Mouse (Mus musculus): ENCODE results near the gene Kcnma1.

Kcnma1 gene

DNA sequence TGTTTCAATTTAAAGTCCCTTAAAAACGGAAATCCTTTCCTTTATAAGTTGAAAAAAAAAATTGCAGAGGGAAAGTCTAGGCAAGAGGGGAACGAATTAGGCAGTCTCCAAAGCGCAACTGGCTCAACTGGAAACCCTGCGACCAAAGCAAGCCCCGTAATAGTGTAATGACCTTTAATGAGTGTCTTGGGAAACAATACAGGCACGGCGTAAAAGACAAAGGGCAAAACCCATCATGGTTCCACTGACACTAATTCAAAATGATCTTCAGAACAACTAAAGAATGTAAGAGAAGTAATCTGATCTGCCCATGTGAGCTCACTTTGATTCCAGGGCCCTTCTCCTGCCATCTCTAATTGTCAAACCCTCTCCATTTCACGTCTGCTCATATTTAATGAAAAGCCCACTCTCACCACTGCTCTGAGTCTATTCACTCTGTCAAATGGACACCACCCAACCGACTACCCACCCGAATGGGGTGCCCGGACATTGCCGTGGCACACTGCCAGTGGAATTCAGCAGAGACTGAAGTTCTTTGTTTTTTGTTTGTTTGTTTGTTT lies 591.7 kb downstream of the Kcnma1 start:
- DNase-seq, result no peak

DNA sequence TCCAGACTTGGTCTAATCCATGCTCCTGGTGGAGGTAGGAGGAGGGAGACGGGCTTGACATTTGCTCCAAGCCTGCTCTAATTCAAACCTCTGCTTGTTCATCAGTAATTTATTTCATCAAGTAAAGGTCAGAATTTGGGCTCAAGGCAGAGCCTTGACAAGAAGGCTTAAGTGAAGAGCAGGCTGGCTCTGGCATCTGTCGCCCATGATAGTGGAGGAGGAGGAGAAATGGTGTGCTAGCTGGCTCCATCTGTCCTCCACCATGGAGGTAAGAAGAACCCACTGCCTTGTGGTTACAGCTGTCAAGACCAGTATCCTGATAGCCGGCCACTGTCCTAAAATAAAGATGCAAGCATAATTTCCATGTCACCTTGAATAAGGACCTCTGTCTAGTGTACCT lies 595.3 kb downstream of the Kcnma1 start:
- DNase-seq, result no peak

DNA sequence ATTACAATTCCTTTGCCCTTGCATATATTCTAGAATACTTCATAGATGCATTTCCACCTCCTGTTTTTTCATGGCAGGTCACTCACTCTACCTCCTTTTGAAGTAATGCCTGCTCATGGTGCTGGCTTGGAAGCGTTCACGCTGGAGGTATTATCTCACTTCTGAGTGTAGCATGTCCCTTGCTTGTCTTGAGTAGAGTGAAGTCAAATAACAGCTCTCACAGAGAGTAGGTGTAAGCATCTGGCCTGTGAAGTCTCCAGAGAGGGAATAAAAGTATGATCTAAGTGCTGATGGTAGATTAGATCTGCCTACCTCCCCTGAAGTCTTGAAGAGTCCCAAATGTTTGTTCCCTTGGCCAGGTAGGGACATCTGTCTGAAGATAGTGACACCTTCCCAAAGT lies 607.2 kb downstream of the Kcnma1 start:
- no peak for DNase-seq

DNA sequence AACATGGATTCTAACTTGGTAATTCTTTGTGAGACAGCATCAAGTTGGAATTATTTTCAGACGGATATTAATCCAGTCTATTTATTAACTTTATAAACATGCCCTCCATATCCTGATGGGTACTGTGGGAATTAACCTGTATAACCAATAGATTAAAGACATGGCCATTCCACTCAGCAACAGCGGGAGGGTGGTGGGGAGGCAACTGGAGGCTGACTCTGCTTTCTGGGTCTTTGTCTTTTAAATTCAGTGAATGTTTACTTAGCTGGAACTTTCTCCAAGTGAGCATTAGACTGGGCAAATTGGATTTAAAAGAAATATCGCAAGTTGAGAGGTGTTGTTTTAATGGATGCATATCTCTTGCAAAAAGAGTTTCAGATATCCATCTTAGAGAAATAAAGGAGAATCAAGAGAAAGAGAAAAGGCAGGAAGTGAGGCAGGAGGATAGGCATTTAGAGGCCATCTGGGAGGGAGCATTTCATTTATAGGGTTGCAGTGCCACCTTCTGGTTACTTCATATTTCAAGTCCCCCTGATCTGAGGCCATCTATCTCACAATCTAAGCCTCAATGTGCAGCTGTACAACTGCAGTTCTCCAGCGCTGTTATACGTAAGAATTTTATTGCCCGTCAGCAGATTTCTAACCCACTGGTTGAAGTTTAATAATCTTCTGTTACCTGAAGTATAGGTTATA lies 613.4 kb downstream of the Kcnma1 start:
- DNase-seq, result peak; percentile 32 to 61

DNA sequence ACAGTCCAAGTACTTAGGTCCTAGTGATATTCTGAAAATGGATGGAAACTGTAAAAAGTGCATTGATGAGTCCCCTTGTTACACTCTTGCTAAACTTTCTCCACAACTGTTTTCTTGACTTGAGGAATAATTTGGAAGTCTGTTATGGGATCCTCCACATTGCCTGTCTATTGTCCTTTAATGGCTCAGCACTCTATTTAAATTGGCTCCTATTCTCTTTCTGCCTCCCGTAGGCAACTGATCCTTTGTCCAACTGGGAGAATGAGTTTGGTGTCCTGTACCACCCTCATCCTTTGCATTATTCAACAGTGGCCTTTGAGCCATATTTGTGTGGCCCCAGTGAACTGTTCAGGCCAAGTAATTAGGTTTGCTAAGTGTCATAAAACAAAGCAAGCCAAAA lies 616.6 kb downstream of the Kcnma1 start:
- DNase-seq, result no peak

DNA sequence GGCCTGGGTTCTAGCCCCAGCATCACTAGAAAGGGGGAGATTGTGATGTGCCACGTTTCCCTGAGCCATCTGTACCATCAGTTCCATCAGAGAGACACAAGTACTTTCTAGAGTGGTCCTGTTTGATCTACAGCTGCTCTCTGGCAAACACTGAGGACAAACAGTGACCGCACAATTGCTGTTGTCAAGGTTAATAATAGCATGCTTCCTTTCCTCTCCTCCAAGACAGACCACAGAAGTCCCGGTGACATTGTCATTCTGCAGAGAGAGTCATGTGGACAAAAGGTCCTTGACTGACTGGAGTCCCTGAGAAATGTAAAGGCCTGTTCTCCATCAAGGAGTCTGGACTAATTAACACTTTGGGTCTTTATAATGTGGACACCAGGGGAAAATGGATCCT lies 622.7 kb downstream of the Kcnma1 start:
- DNase-seq, result no peak

DNA sequence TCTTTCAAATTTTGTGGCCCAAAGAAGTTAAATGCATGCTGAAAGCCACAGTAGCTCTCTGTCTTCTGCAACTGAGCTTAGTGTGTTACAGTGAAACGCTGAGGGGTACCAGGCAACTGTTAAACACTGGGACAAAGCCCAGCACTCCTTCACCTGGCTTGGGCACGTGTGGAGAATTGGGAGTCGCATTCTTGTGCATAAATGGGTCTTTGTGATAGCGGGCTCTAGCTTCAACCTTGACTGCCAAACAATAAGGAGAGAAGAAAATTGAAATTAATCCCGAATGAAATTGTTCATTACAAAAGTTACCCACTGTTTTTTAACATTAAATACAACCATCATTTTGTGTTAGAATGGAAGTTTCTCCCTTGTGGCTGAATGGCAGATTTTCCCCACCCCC lies 623.5 kb downstream of the Kcnma1 start:
- DNase-seq, result no peak

DNA sequence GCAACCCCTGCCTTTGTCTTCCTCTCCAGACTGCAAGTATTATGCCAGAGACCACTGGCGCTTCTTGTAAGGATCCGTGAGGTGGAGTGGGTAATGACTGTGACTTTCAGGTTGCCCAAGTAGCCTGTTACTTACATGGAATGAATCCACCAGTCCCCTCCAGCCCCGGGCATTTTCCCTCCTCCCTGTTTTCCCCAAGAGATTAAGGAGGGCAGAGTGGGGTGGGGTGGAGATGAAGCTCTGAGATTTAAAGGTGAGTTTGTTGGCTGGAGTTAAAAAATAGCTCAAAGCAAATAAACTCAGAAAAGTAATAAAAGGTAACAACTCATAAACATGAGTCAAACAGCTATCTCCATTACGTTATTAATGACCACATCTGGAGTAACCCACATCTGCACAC lies 624.1 kb downstream of the Kcnma1 start:
- no peak for DNase-seq

DNA sequence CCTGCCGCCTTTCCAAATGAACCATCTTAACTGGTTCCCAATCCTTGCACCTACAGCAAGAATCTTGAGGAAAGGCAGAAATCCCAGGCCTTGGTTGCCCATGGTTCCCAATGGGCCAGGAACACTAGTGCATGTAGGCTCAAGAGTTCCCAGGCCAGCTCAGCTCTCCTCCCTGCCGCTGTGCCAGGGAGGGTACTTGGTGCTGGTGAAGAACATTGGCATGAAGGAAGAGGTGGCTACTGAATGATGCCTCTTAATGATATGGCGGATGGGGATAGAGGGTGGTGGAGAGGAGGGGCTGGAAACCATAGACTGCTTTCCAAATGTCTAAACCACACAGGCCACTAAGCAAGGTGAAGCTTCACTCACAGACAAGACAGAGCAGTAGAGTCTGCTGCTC lies 627.5 kb downstream of the Kcnma1 start:
- no peak for DNase-seq

DNA sequence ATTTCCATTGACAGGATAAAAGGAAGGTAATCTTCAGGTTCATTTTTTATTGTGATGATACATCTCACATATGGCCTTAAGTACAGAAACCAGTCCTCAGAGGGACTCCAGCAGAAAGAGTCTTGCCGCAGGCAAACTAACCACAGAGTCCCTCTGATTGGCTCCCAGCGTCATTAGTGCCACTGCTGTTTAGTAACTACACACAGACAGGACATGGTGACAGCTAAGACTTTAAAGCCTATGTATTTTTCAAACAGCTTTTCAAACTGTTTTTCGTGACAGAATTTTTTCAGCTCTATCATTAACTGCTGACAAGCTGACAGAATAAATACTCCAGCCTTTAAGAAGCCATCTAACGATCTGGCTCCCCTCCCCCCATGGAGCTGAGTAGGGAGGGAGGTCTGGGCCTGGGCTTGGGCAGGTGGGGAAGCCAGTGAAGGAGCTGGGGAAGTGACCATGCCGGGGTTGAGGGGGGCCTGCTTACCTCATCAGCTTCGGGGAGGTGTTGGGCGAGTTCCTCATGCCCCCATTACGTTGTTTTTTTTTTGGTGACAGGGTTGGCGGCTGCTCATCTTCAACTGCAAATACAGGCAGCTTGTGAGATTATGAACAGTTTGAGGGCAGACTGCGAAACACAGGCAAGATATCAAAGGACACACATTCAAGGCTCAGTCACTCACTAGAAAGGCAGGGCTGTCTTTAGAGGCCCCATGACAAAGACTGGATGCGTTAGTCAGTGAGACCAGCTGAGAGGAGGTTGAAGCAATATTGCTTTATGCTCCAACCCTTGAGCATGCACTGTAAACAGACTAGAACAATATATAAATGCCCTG lies 628.3 kb downstream of the Kcnma1 start:
- DNase-seq, result peak in 1 of 2 experiments; percentile 34

DNA sequence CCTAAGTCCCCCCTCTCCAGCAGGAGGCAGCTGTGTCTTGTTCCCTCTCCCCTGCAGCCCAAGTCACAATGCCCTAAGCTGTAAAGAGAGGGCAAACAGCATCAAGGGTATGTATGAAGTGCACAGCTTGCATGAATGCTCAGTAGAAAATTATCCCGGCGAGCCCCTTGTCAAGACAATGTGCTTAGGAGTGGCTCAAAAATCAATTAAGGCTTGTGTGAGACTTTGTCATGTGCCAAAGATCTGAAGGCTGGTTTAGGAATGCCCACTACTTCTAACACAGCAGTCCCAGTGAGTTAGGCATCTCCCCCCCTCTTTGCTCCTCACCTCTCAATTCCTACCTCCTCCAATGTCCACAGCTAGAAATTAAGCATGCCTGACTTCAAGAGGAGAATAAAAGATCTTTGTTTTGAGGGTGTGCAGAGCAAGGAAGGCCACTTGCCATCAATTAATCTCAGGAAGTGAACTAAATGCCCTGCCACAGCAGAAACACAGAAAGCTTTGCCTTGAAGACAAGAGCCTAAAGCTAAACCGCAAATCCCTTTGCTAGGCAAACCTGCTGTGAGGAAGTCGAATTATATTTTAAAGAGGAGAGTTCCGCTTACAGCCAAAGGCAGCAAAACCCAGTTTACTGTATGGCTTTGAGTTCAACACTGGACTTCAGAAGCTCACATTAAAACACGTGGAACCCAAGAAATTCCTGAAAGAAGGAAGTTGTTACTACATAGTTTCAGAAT lies 635.8 kb downstream of the Kcnma1 start:
- DNase-seq, result no peak

DNA sequence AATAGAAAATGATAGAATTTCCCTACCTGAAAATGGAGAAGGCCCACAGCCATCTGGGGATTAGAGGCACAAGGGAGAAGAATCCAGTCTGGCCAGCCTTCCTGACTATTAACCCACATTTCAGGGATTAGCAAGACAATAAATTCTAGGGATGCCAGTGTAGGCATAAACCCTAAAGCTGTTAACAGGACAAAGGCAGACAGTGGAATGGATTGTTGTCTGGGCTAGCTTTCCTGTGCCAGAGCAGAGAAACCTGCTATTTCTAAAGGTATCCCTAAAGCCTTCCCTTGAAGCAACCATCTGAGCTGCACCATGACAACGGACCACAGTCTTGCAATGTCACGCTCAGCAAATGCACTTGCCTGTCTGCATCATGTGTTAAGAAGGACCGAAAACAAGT lies 642.3 kb downstream of the Kcnma1 start:
- no peak for DNase-seq

DNA sequence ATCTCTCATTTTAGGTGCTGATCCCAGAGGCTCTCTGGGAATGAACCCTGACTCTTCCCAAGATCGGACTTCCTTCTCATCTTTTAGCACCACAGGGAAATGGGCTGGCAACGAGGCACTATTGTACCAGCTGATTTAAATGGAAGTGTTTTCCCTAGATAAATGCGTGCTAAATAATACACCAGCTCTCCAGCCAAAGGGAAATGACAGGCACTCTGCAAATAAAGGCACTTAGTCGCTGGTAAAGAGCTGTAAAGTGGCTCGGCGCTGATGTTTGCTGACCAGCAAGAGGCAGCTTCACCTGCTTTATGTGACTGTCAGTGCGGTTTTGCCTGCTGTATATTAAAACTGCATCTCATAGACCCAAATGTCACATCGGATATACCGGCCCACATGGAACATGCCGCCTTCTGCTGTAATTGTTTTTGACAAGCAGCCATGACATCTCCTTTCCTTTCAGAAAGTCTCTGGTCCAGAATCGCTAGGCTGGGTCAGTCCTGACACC lies 653.7 kb downstream of the Kcnma1 start:
- DNase-seq, result no peak

DNA sequence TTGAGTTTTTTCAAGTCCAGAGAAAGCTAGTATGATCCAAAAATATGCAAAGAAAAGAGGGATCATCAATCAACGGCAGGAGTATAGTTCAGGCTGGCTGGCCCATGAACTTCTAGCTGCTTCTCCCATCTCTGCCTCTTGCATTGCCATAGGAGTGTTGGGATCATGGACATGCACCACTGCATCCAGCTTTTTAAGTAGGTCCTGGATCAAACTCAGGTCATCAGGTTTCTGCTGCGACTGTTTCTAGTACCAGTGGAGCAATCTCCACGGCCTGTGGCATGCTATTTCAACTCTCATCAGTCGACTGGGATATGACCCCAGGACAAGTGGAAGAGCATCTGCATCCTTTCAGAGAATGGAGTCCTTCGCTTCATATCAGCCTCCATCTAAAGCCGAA lies 655.5 kb downstream of the Kcnma1 start:
- no peak for DNase-seq

DNA sequence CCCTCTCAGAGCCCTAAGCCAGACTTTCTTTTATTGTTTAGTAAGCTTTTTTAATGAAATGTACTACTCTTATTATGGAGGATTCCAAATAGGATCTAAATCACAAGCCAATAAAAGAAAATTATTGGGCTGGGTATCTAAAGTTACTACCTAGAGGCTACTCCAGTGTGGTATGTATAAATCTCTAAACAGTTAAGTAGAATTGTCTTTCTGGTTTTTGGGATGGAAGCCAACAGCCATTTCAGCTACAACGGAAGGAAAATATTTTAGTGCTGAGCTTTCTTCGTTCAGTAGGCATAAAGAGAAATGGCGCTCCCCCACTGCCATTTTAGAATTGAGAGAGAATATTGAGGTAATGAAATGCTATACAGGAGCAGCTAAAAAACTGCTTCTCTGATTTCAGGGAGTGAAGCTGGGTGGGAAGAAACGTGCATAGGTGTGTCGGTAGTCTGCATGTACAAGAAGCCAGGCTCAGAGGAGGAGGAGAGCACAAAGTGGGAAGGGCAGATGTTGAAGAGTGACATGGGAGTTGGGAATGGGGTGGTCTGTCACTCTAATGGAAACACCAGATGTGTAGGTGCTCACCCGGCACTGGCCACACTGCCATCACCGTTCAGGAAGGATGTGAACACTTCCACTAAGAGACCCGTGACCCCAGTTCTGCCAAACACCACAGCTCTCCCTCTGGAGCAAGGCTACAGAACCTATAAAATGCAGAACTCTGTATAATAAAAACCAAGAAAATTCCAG lies 656.6 kb downstream of the Kcnma1 start:
- DNase-seq, result no peak

DNA sequence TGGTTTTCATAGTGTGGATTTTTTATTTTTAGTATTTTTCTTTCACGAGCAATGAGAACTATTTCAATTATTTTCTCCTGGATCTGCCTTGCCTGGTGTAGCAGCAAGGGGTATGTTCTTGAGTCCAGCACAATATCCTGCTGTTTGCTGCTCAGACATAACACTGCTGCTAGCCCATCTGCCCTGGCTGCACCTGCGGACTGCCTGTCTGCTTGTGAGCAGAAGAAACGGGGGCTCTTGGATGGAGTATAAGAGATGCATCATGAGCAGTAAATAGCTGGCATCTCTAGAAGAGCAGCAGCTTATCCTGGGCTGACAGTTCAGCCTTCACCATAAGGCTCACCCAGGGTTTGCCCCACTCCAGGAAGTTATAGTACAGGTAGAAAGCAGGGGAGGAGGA lies 687.5 kb downstream of the Kcnma1 start:
- no peak for DNase-seq

DNA sequence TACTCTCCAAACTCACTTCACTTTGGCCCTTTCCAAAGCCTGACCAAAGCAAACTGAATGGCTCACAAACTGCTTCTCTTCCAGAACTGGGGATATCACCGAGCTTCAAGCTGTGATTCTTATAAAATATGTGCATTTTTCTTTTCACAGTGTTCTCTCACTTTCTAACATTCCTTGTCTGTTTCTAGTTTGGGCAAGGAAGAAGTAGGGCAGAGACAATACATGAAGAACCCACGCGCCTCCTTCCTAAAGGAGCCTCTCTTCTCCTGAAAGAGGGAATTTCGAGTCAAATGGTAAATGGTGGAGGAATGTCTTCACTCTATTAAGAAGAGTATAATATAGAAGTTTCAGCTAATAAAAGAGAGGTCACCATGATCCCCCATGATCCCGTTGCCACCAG lies 709.0 kb downstream of the Kcnma1 start:
- no peak for DNase-seq

DNA sequence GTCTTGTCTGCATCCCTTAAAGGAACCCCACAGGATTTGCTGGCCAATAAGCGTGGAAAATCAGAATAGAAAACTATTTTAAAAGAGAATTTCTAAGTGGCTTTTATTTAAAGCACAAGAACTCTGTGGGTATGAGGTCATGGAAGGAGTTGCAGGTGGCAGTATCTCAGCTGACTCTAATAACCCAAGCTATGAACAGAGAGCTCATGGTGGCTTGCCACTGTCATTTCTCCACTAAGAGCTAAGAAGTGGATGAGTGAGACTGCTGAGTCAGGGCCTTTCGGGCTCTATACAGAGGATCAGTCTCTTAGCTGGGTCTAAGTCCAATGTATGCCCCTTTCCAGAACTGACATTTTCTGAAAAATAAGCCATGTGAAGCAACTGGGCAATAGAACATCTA lies 713.8 kb downstream of the Kcnma1 start:
- DNase-seq, result no peak

DNA sequence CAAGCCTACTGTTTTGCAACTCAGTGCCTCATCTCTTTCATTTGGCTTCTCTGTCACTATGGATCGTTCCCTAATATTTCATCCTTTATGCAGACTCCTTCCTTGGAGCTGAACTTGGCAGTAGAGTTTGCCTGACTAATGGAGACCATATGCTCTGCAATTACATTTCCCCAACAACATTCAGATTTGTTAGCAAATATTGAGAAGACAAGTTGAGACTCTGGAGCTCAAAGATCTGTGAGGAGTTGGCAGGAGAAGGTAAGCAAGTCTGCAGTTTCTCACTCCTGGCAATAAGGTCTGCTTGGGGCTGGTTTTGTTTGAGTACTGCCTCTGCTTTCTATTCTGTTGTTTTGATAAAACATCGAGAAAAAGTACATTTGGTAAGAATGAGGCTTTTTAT lies 723.7 kb downstream of the Kcnma1 start:
- DNase-seq, result no peak

DNA sequence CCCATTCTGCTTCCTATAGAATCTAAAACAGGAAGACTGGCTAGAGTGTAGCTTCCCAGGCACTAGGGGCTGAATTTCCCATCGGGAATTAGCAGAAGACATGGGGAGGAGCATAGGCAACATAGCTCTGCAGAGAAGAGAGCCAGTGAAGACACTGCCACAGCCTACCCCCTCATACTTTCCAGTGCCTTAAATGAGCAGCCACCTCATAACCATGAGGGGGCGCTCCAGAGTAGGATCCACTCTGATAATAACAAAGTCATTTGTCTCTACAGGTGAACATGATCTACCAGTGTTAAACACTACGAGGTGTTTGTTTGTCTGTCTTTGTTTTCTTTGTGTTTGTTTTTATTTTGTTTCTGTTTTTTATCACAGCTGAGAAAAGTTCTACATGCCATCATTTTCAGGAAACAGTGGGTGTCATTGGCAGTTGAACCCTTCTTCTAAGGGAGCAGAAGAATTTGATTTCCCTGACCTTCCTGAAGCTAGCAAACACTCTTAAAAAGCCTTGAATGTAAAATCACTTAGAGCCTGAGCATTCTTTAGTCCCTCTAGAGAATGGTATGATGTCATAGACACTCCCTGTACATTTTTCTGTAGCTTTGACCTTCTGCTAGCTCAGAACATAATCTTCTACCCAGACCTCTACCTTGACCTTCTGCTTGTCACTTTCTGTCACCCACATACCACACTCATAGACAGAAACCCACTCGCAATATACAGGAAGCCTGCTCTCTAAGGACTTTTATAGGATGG lies 747.6 kb downstream of the Kcnma1 start:
- peak in 1 of 2 experiments; percentile 6 for DNase-seq

DNA sequence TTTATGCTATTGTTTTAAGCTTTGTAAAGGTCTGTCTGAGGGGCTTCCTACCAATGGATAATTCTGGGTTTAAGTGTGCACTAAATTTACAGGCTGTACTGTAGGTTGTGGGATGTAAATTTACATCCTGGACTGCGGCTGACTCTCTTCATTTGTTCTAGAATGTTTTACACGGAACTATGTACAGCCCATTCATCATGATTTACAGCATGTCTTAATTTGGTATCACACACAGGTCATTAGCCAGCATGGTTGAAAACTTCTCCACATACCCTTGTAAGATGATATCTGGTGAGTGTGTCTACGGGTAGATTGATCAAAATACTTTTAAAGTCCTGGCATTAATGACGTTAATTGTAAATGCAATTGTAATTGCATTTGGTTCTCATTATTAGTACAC lies 761.1 kb downstream of the Kcnma1 start:
- no peak for DNase-seq

DNA sequence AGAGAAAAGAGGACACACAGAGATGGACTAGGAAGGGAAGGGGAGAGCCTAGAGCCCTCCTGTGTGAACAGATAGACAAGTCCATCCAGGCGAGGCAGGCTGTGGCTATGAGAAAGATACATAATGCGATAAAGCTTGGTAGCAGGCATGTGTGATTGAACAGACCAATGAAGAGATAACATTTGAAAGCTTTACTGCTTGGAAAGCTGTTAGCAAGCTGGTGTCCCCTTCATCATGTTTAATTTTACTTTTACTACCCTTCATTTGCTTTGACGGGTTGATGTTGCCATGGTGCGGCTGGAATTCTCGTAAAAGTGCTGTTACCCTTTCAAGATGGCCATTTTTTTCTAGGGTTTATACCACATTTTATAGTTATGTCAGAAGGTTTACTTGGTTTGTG lies 769.8 kb downstream of the Kcnma1 start:
- DNase-seq, result no peak

Data from kidney, postnatal 25 days (tissue).